Mouse (Mus musculus) liver, postnatal 0 days (tissue): Measurements from ENCODE around the gene Cwc22. TPM values are rescaled to one million over a fixed set of nuclear protein-coding genes. Genes with fewer than 3 reads are reported as not detected.

ENCODE experiments used
- ATAC-seq: fragments of 200-750 bp; cut with Nextera tagmentation; 2 replicates; pipeline ENCODE4 v1.8.0; 2017; ENCODE audit warnings: mild to moderate bottlenecking, moderate library complexity
- DNase-seq: peaks from one replicate; pipeline ENCODE4 v3.0.0-alpha.2; 2016
- H3K27ac ChIP-seq: fragments of 300-500 bp; sonication (generic); 2 replicates; pipeline ENCODE4 v1.5.1; 2014; ENCODE audit warnings: antibody characterized with exemption, moderate library complexity, mild to moderate bottlenecking, low read depth
- H3K27me3 ChIP-seq: fragments of 300-500 bp; sonication (generic); 2 replicates; pipeline ENCODE4 v1.6.1; 2014; ENCODE audit warnings: low read length, control low read depth, mixed read lengths; ENCODE audit not compliant: insufficient read depth
- H3K36me3 ChIP-seq: fragments of 300-500 bp; sonication (generic); replicated peaks from 2 replicates; pipeline ENCODE4 v1.6.1; 2014; ENCODE audit warnings: mild to moderate bottlenecking, control low read depth, low read length, moderate library complexity, mixed read lengths; ENCODE audit not compliant: insufficient read depth
- H3K4me1 ChIP-seq: fragments of 300-500 bp; sonication (generic); 2 replicates; pipeline ENCODE4 v1.6.1; 2014; ENCODE audit warnings: antibody characterized with exemption, mild to moderate bottlenecking, control low read depth; ENCODE audit not compliant: insufficient read depth
- H3K4me2 ChIP-seq: fragments of 300-500 bp; sonication (generic); 2 replicates; pipeline ENCODE4 v1.6.1; 2014; ENCODE audit warnings: low read depth, mild to moderate bottlenecking, low read length, moderate library complexity, mixed read lengths
- H3K4me3 ChIP-seq: fragments of 300-500 bp; sonication (generic); 2 replicates; pipeline ENCODE4 v1.5.1; 2014; ENCODE audit warnings: low read depth, low read length
- H3K9ac ChIP-seq: fragments of 300-500 bp; sonication (generic); replicated peaks from 2 replicates; pipeline ENCODE4 v1.6.1; 2014; ENCODE audit warnings: mild to moderate bottlenecking, moderate library complexity
- H3K9me3 ChIP-seq: fragments of 300-500 bp; sonication (generic); 2 replicates; pipeline ENCODE4 v1.6.1; 2016; ENCODE audit warnings: mild to moderate bottlenecking, control low read depth, low read length, mixed read lengths
- CTCF ChIP-seq: sonication (generic); IDR thresholded peaks from 2 replicates; pipeline ENCODE4 v1.5.1; 2016; ENCODE audit warnings: antibody characterized with exemption, low read depth
- EP300 ChIP-seq: IDR thresholded peaks from 2 replicates; pipeline ENCODE4 v1.6.1; 2016; ENCODE audit warnings: antibody characterized with exemption, low read depth, mild to moderate bottlenecking
- WGBS: fragments of 180-500 bp; shearing (Covaris S2); extraction: QIAGEN DNeasy Blood & Tissue Kit; methylation state at CpG from one replicate; pipeline ENCODE4 v1.1.7; 2014; ENCODE audit not compliant: insufficient replicate concordance; 5-methylcytosine and 5-hydroxymethylcytosine counted together
- polyA plus RNA-seq: library from polyadenylated mRNA; unstranded; fragments of >200 nt; fragmentation: Nextera tagmentation; extraction: Ambion mirVana; gene quantifications from 2 replicates; pipeline ENCODE4 v1.2.1, GENCODE M21; 2015

Gene Cwc22
- polyA plus RNA-seq, 1 experiment from 2014 or later, result 9.0 TPM

- no peak overlapping the region for H3K9ac ChIP-seq
- no peaks in the 10 kb centered on the region for H3K9me3 ChIP-seq
- 89% methylated on average over 6 of the region's 6 CpGs for WGBS
- H3K27ac ChIP-seq, result no peak overlapping the region
- ATAC-seq (no peak), DNase-seq (no peak)
- no peak overlapping the region for H3K4me3 ChIP-seq
- H3K27me3 ChIP-seq, result no peaks in the 10 kb centered on the region
- no peaks in the 10 kb centered on the region for H3K36me3 ChIP-seq
- no peaks in the 10 kb centered on the region for H3K4me1 ChIP-seq
- TF ChIP-seq EP300, result no peak
- no peak for TF ChIP-seq CTCF
- no peak overlapping the region for H3K4me2 ChIP-seq
Measured at GRCm38 (mm10) chr2:77885036-77885435, 61.1 kb downstream of the Cwc22 start.

DNA sequence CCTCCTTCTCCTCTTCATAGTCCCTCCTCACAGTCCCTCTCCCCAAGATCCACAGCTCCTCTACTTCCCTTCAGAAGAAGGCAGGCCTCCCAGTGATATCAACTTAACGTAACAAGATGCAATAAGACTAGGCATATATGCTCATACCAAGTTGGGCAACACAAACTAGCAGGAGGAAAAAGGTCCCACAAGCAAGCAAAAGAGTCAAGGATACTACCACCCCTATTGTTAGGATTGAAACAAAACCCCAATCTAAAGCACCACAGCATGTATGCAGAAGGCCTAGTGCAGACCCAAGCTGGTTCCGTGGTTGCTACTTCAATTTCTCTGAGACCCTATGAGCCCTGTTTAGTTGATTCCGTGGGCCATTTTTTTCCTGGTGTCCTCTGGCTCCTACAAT is 61.7 kb downstream of the Cwc22 start:
- no peak overlapping the region for H3K27ac ChIP-seq
- ATAC-seq (no peak), DNase-seq (no peak)
- H3K9me3 ChIP-seq, result no peaks in the 10 kb centered on the region
- WGBS, result 85% methylated on average over 3 of the region's 3 CpGs
- H3K4me2 ChIP-seq, result no peak overlapping the region
- H3K4me1 ChIP-seq, result no peaks in the 10 kb centered on the region
- TF ChIP-seq EP300 (no peak), CTCF (no peak)
- H3K27me3 ChIP-seq, result no peaks in the 10 kb centered on the region
- H3K9ac ChIP-seq, result no peak overlapping the region
- no peaks in the 10 kb centered on the region for H3K36me3 ChIP-seq
- H3K4me3 ChIP-seq, result no peak overlapping the region

DNA sequence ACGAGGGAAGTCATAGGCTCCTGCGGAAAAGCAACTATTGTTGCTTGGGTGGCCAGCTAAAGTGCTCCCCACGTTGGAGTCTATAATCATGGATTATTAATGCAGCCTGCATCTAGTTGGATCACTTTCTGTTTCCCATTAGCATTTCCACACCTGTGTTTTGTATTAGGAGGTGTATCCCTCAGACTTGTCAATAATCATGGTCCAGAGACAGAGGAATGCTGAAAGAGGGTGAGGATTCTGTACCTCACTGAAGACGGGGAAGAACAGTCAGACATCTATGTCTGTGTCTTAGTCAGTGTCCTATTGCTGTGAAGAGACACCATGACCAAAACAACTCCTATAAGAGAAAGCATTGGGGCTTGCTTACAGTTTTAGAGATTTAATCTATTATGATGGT is 63.2 kb downstream of the Cwc22 start:
- ATAC-seq (no peak), DNase-seq (no peak)
- WGBS, result 71% methylated on average over 4 of the region's 4 CpGs
- no peaks in the 10 kb centered on the region for H3K36me3 ChIP-seq
- no peak overlapping the region for H3K27ac ChIP-seq
- H3K4me2 ChIP-seq, result no peak overlapping the region
- H3K27me3 ChIP-seq, result no peaks in the 10 kb centered on the region
- TF ChIP-seq CTCF, result no peak
- no peak for TF ChIP-seq EP300
- no peak overlapping the region for H3K9ac ChIP-seq
- H3K9me3 ChIP-seq, result no peaks in the 10 kb centered on the region
- no peak overlapping the region for H3K4me3 ChIP-seq
- H3K4me1 ChIP-seq, result no peaks in the 10 kb centered on the region

GRCm38 (mm10) chr2:77881301-77882199 is 64.6 kb downstream of the Cwc22 start:
- Histone ChIP-seq H3K27me3 (no peaks in the 10 kb centered on the region), H3K36me3 (no peaks in the 10 kb centered on the region), H3K4me2 (no peak overlapping the region), H3K9ac (no peak overlapping the region), H3K9me3 (no peaks in the 10 kb centered on the region), H3K4me1 (no peaks in the 10 kb centered on the region), H3K27ac (no peak overlapping the region), H3K4me3 (no peak overlapping the region)
- WGBS, result 70% methylated on average over 5 of the region's 5 CpGs
- ATAC-seq (no peak), DNase-seq (no peak)
- TF ChIP-seq CTCF (no peak), EP300 (no peak)

DNA sequence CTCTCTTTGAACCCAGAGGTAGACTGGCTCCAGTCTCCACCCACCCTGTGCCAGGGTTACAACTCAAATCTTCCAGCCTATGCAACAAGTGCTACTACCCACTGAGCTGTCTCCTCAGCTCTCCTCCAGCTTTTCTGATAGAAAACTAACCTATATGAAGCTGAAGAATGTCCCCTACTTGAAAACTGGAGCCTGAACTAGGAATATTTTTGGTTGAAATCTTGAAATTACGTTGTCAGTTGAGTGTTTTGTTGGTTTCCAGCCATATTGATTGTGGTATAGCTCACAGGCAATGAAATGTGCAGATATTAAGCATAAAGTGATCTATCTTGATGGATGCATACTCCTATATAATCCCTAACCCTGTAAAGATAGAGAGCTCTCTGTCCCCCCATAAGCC is 65.8 kb downstream of the Cwc22 start:
- Histone ChIP-seq H3K27ac (no peak overlapping the region), H3K36me3 (no peaks in the 10 kb centered on the region), H3K4me3 (no peak overlapping the region), H3K9me3 (no peaks in the 10 kb centered on the region), H3K9ac (no peak overlapping the region), H3K27me3 (no peaks in the 10 kb centered on the region), H3K4me1 (no peaks in the 10 kb centered on the region), H3K4me2 (no peak overlapping the region)
- 54% methylated on average over 1 of the region's 1 CpGs for WGBS
- TF ChIP-seq EP300, result no peak
- DNase-seq (no peak), ATAC-seq (no peak)

DNA sequence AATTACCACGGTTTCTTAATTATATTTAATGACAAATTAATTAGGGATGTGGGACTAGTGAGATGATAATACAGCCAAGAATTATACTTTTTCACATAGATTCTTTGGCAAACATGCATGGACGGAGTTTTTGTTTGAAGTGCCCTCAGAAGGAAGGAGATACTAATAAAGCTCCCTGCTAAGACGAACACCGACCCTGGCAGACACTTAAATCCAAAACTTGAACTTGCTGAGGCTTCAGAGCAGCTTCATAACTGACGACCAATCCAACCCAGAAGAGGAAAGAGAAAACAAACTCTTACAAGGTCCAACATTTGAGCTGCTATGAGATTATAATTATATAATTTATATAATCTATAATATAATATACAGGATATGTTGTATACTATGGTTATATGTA is 66.4 kb downstream of the Cwc22 start:
- 65% methylated on average over 5 of the region's 5 CpGs for WGBS
- Histone ChIP-seq H3K27me3 (no peaks in the 10 kb centered on the region), H3K4me3 (no peak overlapping the region), H3K27ac (no peak overlapping the region), H3K9ac (no peak overlapping the region), H3K4me1 (no peaks in the 10 kb centered on the region), H3K4me2 (no peak overlapping the region), H3K9me3 (no peaks in the 10 kb centered on the region), H3K36me3 (no peaks in the 10 kb centered on the region)
- TF ChIP-seq EP300, result no peak
- TF ChIP-seq CTCF, result no peak
- DNase-seq, result no peak
- ATAC-seq, result no peak
